Mouse (Mus musculus): ENCODE data around the gene Pcca. TPM values are rescaled to one million over a fixed set of nuclear protein-coding genes. Genes with fewer than 3 reads are reported as not detected.

Pcca gene
- polyA plus RNA-seq, 1 experiment = 24.8 TPM

DNA sequence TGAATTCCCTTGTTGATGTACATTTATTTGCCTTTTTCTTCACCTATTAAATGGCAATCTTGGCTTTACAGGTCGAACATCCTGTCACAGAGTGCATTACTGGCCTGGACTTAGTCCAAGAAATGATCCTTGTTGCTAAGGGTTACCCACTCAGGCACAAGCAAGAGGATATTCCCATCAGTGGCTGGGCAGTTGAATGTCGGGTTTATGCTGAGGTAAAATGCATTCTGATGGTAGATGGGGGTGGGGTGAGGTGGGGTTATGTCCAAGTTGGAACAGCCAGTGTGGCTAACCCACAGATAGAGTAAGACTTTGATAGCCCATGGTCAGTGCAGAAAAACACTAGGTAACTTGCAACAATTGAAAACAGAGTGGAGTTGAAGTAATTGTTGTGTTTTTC lies 150.7 kb downstream of the Pcca start:
- TF ChIP-seq POLR2A (IDR thresholded peaks at IDR 0.05; ENCODE audit: borderline replicate concordance, control insufficient read depth, low read depth, low read length) (no peak), CTCF (IDR thresholded peaks at IDR 0.05; ENCODE audit: control insufficient read depth, insufficient read depth, low read length) (no peak)
- Histone ChIP-seq H3K4me1 (ENCODE audit: control insufficient read depth, insufficient read depth, low read length) (no peaks in the 10 kb centered on the region), H3K4me3 (replicated peaks; ENCODE audit: control insufficient read depth, low read depth, low read length) (no peak overlapping the region), H3K27ac (ENCODE audit: control insufficient read depth, insufficient read depth, low read depth, low read length, poor library complexity) (no peak overlapping the region)
- 53% methylated on average over 2 of the region's 2 CpGs for WGBS

DNA sequence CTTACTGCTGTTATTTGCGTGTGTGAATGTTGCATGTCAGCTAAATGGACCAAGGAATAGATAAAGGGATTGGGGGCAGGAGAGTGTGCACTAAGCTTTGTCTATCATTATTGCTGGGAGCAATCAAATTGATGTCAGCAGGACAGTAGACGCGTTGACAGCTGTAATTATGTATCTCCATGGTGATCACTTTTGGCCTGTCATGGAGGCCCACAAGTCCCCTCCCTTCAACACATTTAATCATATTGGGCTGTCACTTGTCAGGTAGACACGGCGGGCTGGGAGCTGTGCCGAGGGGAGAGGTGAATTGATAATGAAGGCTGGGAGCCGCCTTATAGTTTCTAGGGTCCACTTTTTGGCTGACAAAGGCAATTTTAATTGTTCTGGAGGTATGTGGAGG lies 153.3 kb downstream of the Pcca start:
- no peaks in the 10 kb centered on the region; the same call in 1 of the 2 replicates for H3K4me1 ChIP-seq (ENCODE audit: control insufficient read depth, insufficient read depth, low read length)
- 87% methylated on average over 7 of the region's 7 CpGs for WGBS
- no peak overlapping the region for H3K4me3 ChIP-seq (replicated peaks; ENCODE audit: control insufficient read depth, low read depth, low read length)
- TF ChIP-seq POLR2A (IDR thresholded peaks at IDR 0.05; ENCODE audit: borderline replicate concordance, control insufficient read depth, low read depth, low read length) = no peak
- TF ChIP-seq CTCF (IDR thresholded peaks at IDR 0.05; ENCODE audit: control insufficient read depth, insufficient read depth, low read length) = no peak
- H3K27ac ChIP-seq (ENCODE audit: control insufficient read depth, insufficient read depth, low read depth, low read length, poor library complexity) = no peak overlapping the region

- TF ChIP-seq CTCF (IDR thresholded peaks at IDR 0.05; ENCODE audit: control insufficient read depth, insufficient read depth, low read length) = no peak
- TF ChIP-seq POLR2A (IDR thresholded peaks at IDR 0.05; ENCODE audit: borderline replicate concordance, control insufficient read depth, low read depth, low read length) = no peak
- Histone ChIP-seq H3K27ac (ENCODE audit: control insufficient read depth, insufficient read depth, low read depth, low read length, poor library complexity) (no peak overlapping the region), H3K4me3 (replicated peaks; ENCODE audit: control insufficient read depth, low read depth, low read length) (no peak overlapping the region), H3K4me1 (ENCODE audit: control insufficient read depth, insufficient read depth, low read length) (no peaks in the 10 kb centered on the region; the same call in 1 of the 2 replicates)
- 90% methylated on average over 4 of the region's 4 CpGs for WGBS
These were observed 154.3 kb downstream of the Pcca start for GRCm38 (mm10) chr14:122688378-122688777.

GRCm38 (mm10) chr14:122689136-122689815 lies 155.2 kb downstream of the Pcca start:
- 84% methylated on average over 17 of the region's 17 CpGs for WGBS
- no peaks in the 10 kb centered on the region; the same call in 1 of the 2 replicates for H3K4me1 ChIP-seq (ENCODE audit: control insufficient read depth, insufficient read depth, low read length)
- H3K4me3 ChIP-seq (replicated peaks; ENCODE audit: control insufficient read depth, low read depth, low read length) = no peak overlapping the region
- no peak overlapping the region for H3K27ac ChIP-seq (ENCODE audit: control insufficient read depth, insufficient read depth, low read depth, low read length, poor library complexity)
- TF ChIP-seq CTCF (IDR thresholded peaks at IDR 0.05; ENCODE audit: control insufficient read depth, insufficient read depth, low read length) (no peak), POLR2A (IDR thresholded peaks at IDR 0.05; ENCODE audit: borderline replicate concordance, control insufficient read depth, low read depth, low read length) (no peak)

DNA sequence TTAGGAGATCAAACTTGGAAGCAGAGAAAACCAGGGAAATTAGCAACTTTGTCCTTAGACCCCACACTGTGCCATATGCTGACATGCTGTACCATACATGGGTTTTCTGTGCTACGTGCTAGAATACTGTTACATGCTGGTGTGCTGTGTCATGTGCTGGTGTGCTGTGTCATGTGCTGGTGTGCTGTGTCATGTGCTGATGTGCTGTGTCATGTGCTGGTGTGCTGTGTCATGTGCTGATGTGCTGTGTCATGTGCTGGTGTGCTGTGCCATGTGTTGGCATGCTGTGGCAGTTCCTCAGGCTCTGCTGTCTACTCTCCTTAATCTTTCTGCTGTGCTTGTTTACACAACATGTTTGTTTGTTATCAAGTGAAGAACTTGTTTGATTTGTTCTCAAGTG lies 157.4 kb downstream of the Pcca start:
- no peak overlapping the region for H3K4me3 ChIP-seq (replicated peaks; ENCODE audit: control insufficient read depth, low read depth, low read length)
- TF ChIP-seq POLR2A (IDR thresholded peaks at IDR 0.05; ENCODE audit: borderline replicate concordance, control insufficient read depth, low read depth, low read length) = no peak
- no peak for TF ChIP-seq CTCF (IDR thresholded peaks at IDR 0.05; ENCODE audit: control insufficient read depth, insufficient read depth, low read length)
- WGBS = 82% methylated on average over 1 of the region's 1 CpGs
- no peak overlapping the region for H3K27ac ChIP-seq (ENCODE audit: control insufficient read depth, insufficient read depth, low read depth, low read length, poor library complexity)
- no peaks in the 10 kb centered on the region; the same call in 1 of the 2 replicates for H3K4me1 ChIP-seq (ENCODE audit: control insufficient read depth, insufficient read depth, low read length)

DNA sequence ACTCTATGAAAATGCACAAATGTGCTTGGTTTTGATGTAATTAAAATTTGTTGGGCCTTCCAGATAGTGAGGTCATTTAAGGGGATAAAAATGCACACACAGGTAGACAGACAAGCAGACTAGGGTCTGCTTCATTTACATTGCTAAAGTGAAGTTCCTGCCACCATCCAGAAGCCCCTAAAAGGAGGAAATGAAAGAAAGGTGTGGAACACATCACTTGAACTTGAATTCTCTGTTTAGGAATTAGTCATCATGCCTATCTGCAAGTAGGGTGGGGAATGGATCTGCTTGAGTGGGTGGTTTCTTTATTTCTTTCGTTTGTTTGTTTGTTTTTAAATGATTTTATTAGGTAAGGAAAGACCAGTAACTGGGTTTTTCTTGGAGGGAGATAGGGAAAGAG lies 166.2 kb downstream of the Pcca start:
- H3K27ac ChIP-seq (ENCODE audit: control insufficient read depth, insufficient read depth, low read depth, low read length, poor library complexity) = no peak overlapping the region
- 58% methylated on average over 1 of the region's 1 CpGs for WGBS
- TF ChIP-seq CTCF (IDR thresholded peaks at IDR 0.05; ENCODE audit: control insufficient read depth, insufficient read depth, low read length) = no peak
- no peak for TF ChIP-seq POLR2A (IDR thresholded peaks at IDR 0.05; ENCODE audit: borderline replicate concordance, control insufficient read depth, low read depth, low read length)
- H3K4me3 ChIP-seq (replicated peaks; ENCODE audit: control insufficient read depth, low read depth, low read length) = no peak overlapping the region
- H3K4me1 ChIP-seq (ENCODE audit: control insufficient read depth, insufficient read depth, low read length) = no peaks in the 10 kb centered on the region

GRCm38 (mm10) chr14:122713793-122714192 lies 179.7 kb downstream of the Pcca start:
- H3K4me3 ChIP-seq (replicated peaks; ENCODE audit: control insufficient read depth, low read depth, low read length) = no peak overlapping the region
- no peak for TF ChIP-seq CTCF (IDR thresholded peaks at IDR 0.05; ENCODE audit: control insufficient read depth, insufficient read depth, low read length)
- TF ChIP-seq POLR2A (IDR thresholded peaks at IDR 0.05; ENCODE audit: borderline replicate concordance, control insufficient read depth, low read depth, low read length) = no peak
- no peaks in the 10 kb centered on the region for H3K4me1 ChIP-seq (ENCODE audit: control insufficient read depth, insufficient read depth, low read length)
- no peak overlapping the region for H3K27ac ChIP-seq (ENCODE audit: control insufficient read depth, insufficient read depth, low read depth, low read length, poor library complexity)
- 84% methylated on average over 5 of the region's 5 CpGs for WGBS

DNA sequence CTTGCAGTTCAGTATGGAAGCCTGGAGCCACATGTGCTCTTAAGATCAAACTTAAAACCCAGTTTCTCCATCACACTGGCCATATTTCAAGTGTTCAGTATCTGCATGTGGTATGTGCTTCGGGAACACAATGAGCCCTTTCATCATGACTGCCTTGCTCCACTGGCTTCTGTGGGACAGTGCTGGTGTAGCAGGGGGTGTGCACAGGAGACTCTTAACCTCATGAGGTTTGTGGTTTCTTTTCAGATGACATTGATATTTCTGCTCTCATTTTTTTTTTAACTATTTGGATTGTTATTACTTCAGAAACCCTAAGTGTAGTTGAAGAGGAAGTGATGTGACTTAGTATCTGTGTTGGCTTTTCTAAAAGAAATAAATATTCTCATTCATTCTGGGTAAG lies 180.8 kb downstream of the Pcca start:
- no peak overlapping the region for H3K4me3 ChIP-seq (replicated peaks; ENCODE audit: control insufficient read depth, low read depth, low read length)
- TF ChIP-seq CTCF (IDR thresholded peaks at IDR 0.05; ENCODE audit: control insufficient read depth, insufficient read depth, low read length) (no peak), POLR2A (IDR thresholded peaks at IDR 0.05; ENCODE audit: borderline replicate concordance, control insufficient read depth, low read depth, low read length) (no peak)
- H3K4me1 ChIP-seq (ENCODE audit: control insufficient read depth, insufficient read depth, low read length) = no peaks in the 10 kb centered on the region
- WGBS = 9% methylated on average over 1 of the region's 1 CpGs
- no peak overlapping the region for H3K27ac ChIP-seq (ENCODE audit: control insufficient read depth, insufficient read depth, low read depth, low read length, poor library complexity)

- Histone ChIP-seq H3K27ac (ENCODE audit: control insufficient read depth, insufficient read depth, low read depth, low read length, poor library complexity) (no peak overlapping the region), H3K4me3 (replicated peaks; ENCODE audit: control insufficient read depth, low read depth, low read length) (no peak overlapping the region), H3K4me1 (ENCODE audit: control insufficient read depth, insufficient read depth, low read length) (no peaks in the 10 kb centered on the region)
- no peak for TF ChIP-seq CTCF (IDR thresholded peaks at IDR 0.05; ENCODE audit: control insufficient read depth, insufficient read depth, low read length)
- TF ChIP-seq POLR2A (IDR thresholded peaks at IDR 0.05; ENCODE audit: borderline replicate concordance, control insufficient read depth, low read depth, low read length) = no peak
These were observed 181.9 kb downstream of the Pcca start for GRCm38 (mm10) chr14:122716057-122716456.

Measured in bone marrow, adult 2 months (tissue).